Mouse (Mus musculus) hindbrain, postnatal 0 days (tissue): ENCODE results near the gene Hist1h2bp. TPM values are rescaled to one million over a fixed set of nuclear protein-coding genes. Genes with fewer than 3 reads are reported as not detected.
"Not testable (repeated sequence)": the region's sequence is repeated elsewhere in the genome, so short reads cannot be mapped to it uniquely, and the experiment has no call there.

Experiments used
- ATAC-seq: fragments of 200-750 bp; cut with Nextera tagmentation; 2 replicates; pipeline ENCODE4 v1.8.0; 2017; ENCODE audit warnings: mild to moderate bottlenecking, moderate TSS enrichment, moderate library complexity
- DNase-seq: peaks from one replicate; pipeline ENCODE4 v3.0.0-alpha.2; 2015; ENCODE audit warnings: low spot score
- H3K27ac ChIP-seq: fragments of 300-500 bp; sonication (generic); 2 replicates; pipeline ENCODE4 v1.5.1; 2014; ENCODE audit warnings: mild to moderate bottlenecking
- H3K27me3 ChIP-seq: fragments of 300-500 bp; sonication (generic); 2 replicates; pipeline ENCODE4 v1.6.1; 2014; ENCODE audit warnings: low read length, mixed read lengths; ENCODE audit not compliant: insufficient read depth
- H3K36me3 ChIP-seq: fragments of 300-500 bp; sonication (generic); 2 replicates; pipeline ENCODE4 v1.6.1; 2014; ENCODE audit warnings: low read length, mixed read lengths; ENCODE audit not compliant: insufficient read depth
- H3K4me1 ChIP-seq: fragments of 300-500 bp; sonication (generic); 2 replicates; pipeline ENCODE4 v1.6.1; 2014; ENCODE audit warnings: antibody characterized with exemption, low read length, mixed read lengths; ENCODE audit not compliant: insufficient read depth
- H3K4me2 ChIP-seq: fragments of 300-500 bp; sonication (generic); 2 replicates; pipeline ENCODE4 v1.6.1; 2014; ENCODE audit warnings: low read depth, mild to moderate bottlenecking, low read length, moderate library complexity, mixed read lengths
- H3K4me3 ChIP-seq: fragments of 300-500 bp; sonication (generic); 2 replicates; pipeline ENCODE4 v1.5.1; 2014; ENCODE audit warnings: low read length
- H3K9ac ChIP-seq: fragments of 300-500 bp; sonication (generic); replicated peaks from 2 replicates; pipeline ENCODE4 v1.6.1; 2014; ENCODE audit warnings: mild to moderate bottlenecking, low read length, moderate library complexity, mixed read lengths
- H3K9me3 ChIP-seq: fragments of 300-500 bp; sonication (generic); 2 replicates; pipeline ENCODE4 v1.6.1; 2016; ENCODE audit warnings: low read length, mixed read lengths
- CTCF ChIP-seq: IDR thresholded peaks from 2 replicates; pipeline ENCODE4 v1.5.1; 2016; ENCODE audit warnings: antibody characterized with exemption, control low read depth, low read depth
- WGBS: fragments of 180-500 bp; shearing (Covaris S2); extraction: QIAGEN DNeasy Blood & Tissue Kit; methylation state at CpG from one replicate; pipeline ENCODE4 v1.1.7; 2014; 5-methylcytosine and 5-hydroxymethylcytosine counted together
- polyA plus RNA-seq: library from polyadenylated mRNA; unstranded; fragments of >200 nt; fragmentation: Nextera tagmentation; extraction: Ambion mirVana; gene quantifications from 2 replicates; pipeline ENCODE4 v1.2.1, GENCODE M21; 2015
- total RNA-seq: library from RNA; depleted of rRNA; stranded (reverse); fragments of >200 nt; gene quantifications from 2 replicates; pipeline ENCODE4 v1.2.3, GENCODE M21; 2014

Gene Hist1h2bp
- total and polyA plus RNA-seq, 2 experiments from 2014 or later, result 234 TPM; not detected in 1

GRCm38 (mm10) chr13:21811074-21811473 is 23.8 kb downstream of the Hist1h2bp start:
- H3K4me3 ChIP-seq, H3K9me3 ChIP-seq, H3K4me1 ChIP-seq, DNase-seq, H3K27ac ChIP-seq, H3K36me3 ChIP-seq, H3K9ac ChIP-seq, H3K27me3 ChIP-seq, H3K4me2 ChIP-seq: not testable (repeated sequence)
- whole genome bisulfite sequencing, result no CpG with 5 or more reads among the region's 8 CpGs
- peak; percentile 16; the same call in 1 of the 2 replicates for ATAC-seq

GRCm38 (mm10) chr13:21811539-21811938 is 24.3 kb downstream of the Hist1h2bp start, which contains the start of gene Hist1h4m:
Gene Hist1h4m, plus strand, starts transcription at chr13:21811746.
- DNase-seq, H3K36me3 ChIP-seq, H3K9me3 ChIP-seq, H3K27ac ChIP-seq, H3K4me3 ChIP-seq, H3K4me2 ChIP-seq, H3K4me1 ChIP-seq, H3K27me3 ChIP-seq, H3K9ac ChIP-seq: not testable (repeated sequence)
- no CpG with 5 or more reads among the region's 24 CpGs for WGBS
- ATAC-seq, result peak; percentile 75

GRCm38 (mm10) chr13:21812092-21812491 is 24.8 kb downstream of the Hist1h2bp start:
- H3K4me2 ChIP-seq, H3K9ac ChIP-seq, H3K27me3 ChIP-seq, H3K4me1 ChIP-seq, DNase-seq, H3K27ac ChIP-seq, H3K4me3 ChIP-seq, H3K9me3 ChIP-seq, H3K36me3 ChIP-seq: not testable (repeated sequence)
- ATAC-seq, result peak; percentile 35
- WGBS, result 0% methylated on average over 13 of the region's 14 CpGs

GRCm38 (mm10) chr13:21820082-21820890 is 33.0 kb downstream of the Hist1h2bp start:
- H3K27me3 ChIP-seq, H3K36me3 ChIP-seq, H3K4me3 ChIP-seq, H3K4me2 ChIP-seq, H3K9ac ChIP-seq, DNase-seq, H3K27ac ChIP-seq, H3K9me3 ChIP-seq, ATAC-seq, H3K4me1 ChIP-seq: not testable (repeated sequence)
- WGBS, result 68% methylated on average over 7 of the region's 16 CpGs

- Histone ChIP-seq H3K4me1 (no peaks in the 10 kb centered on the region), H3K4me3 (no peak overlapping the region), H3K9ac (no peak overlapping the region), H3K36me3 (no peaks in the 10 kb centered on the region), H3K27ac (no peak overlapping the region), H3K9me3 (no peaks in the 10 kb centered on the region), H3K27me3 (no peaks in the 10 kb centered on the region), H3K4me2 (no peak overlapping the region)
- DNase-seq, result no peak
- ATAC-seq, result no peak
- WGBS, result 87% methylated on average over 3 of the region's 3 CpGs
- TF ChIP-seq CTCF, result no peak
These were observed 41.2 kb downstream of the Hist1h2bp start for GRCm38 (mm10) chr13:21828511-21828910.

GRCm38 (mm10) chr13:21830344-21830743 is 43.1 kb downstream of the Hist1h2bp start:
- Histone ChIP-seq H3K9me3 (no peaks in the 10 kb centered on the region), H3K27ac (no peak overlapping the region), H3K4me2 (no peak overlapping the region), H3K4me1 (no peaks in the 10 kb centered on the region), H3K4me3 (no peak overlapping the region), H3K27me3 (no peaks in the 10 kb centered on the region), H3K9ac (no peak overlapping the region), H3K36me3 (no peaks in the 10 kb centered on the region)
- ATAC-seq (no peak), DNase-seq (no peak)
- TF ChIP-seq CTCF, result no peak
- WGBS, result 89% methylated on average over 10 of the region's 10 CpGs

GRCm38 (mm10) chr13:21831418-21832394 is 44.4 kb downstream of the Hist1h2bp start, which contains the start of gene Hist1h4n:
Gene Hist1h4n, minus strand, starts transcription at chr13:21832196.
- H3K9me3 ChIP-seq, H3K27me3 ChIP-seq, H3K36me3 ChIP-seq, H3K4me1 ChIP-seq, DNase-seq, H3K9ac ChIP-seq, H3K27ac ChIP-seq, H3K4me3 ChIP-seq: not testable (repeated sequence)
- peak within 1 kb of the TSS; percentile 36; the same call in 1 of the 2 replicates for H3K4me2 ChIP-seq
- ATAC-seq, result peak; percentile 88
- under 1% methylated on average over 22 of the region's 58 CpGs for WGBS

- WGBS, result no CpG with 5 or more reads among the region's 24 CpGs
- not testable (repeated sequence) for H3K4me2 ChIP-seq, H3K36me3 ChIP-seq, H3K9me3 ChIP-seq, H3K9ac ChIP-seq, H3K27ac ChIP-seq, H3K4me3 ChIP-seq, H3K27me3 ChIP-seq, DNase-seq, H3K4me1 ChIP-seq
- peak; percentile 96 for ATAC-seq
These were observed 46.2 kb downstream of the Hist1h2bp start, which contains the start of the genes Hist1h2ap and Hist1h2br for GRCm38 (mm10) chr13:21833461-21833860. Gene Hist1h2ap, minus strand, starts transcription at chr13:21833507. Gene Hist1h2br, plus strand, starts transcription at chr13:21833743.
